Mouse (Mus musculus): ENCODE results near the gene Prx. TPM values are rescaled to one million over a fixed set of nuclear protein-coding genes. Genes with fewer than 3 reads are reported as not detected.

Gene Prx
- polyA plus RNA-seq, 1 experiment: 0.68 TPM

DNA sequence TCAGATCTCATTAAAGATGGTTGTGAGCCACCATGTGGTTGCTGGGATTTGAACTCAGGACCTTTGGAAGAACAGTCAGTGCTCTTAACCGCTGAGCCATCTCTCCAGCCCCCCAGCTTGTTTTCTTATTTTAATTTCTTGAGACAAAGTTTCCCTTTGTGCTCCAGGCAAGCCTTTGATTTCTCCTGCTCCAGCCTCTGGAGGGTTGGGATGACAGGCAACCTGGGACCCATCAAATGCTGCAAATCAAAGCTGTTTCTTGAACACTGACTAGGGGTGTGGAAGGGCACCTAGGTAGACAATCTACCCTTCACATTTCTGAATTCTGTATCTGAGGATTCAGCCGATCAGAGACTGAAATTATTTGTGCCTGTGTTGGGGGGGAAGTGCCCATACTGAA, 11.7 kb downstream of the Prx start:
- Histone ChIP-seq H3K4me1 (ENCODE audit: control insufficient read depth, insufficient read depth, low read length) (peaks cover 13% of the 10 kb centered on the region), H3K4me3 (ENCODE audit: insufficient read depth, low read length) (no peak overlapping the region), H3K27ac (ENCODE audit: insufficient read depth, low read depth, low read length) (no peak overlapping the region)
- TF ChIP-seq CTCF (IDR thresholded peaks at IDR 0.05; ENCODE audit: low read depth, low read length) (no peak), POLR2A (IDR thresholded peaks at IDR 0.05; ENCODE audit: borderline replicate concordance, low read depth, low read length) (no peak)

DNA sequence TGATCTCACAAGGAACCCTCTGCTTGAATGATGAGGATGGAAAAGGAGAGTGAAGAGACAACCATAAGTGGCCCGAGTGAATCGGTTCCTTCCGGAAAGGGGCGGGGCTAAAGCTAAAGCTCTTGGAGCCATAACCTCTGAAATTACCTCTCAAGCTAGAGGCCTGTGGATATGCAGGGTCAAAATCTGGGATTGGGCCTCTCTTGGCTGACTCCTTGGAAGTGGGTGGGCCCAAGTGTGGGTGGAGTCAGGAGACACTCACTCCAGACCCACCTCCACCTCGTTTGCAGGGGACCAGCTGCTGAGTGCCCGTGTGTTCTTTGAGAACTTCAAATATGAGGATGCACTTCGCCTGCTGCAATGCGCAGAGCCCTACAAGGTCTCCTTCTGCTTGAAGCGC, 15.8 kb downstream of the Prx start:
- H3K4me1 ChIP-seq (ENCODE audit: control insufficient read depth, insufficient read depth, low read length): no peaks in the 10 kb centered on the region
- TF ChIP-seq POLR2A (IDR thresholded peaks at IDR 0.05; ENCODE audit: borderline replicate concordance, low read depth, low read length) (no peak), CTCF (IDR thresholded peaks at IDR 0.05; ENCODE audit: low read depth, low read length) (no peak)
- no peak overlapping the region for H3K4me3 ChIP-seq (ENCODE audit: insufficient read depth, low read length)
- H3K27ac ChIP-seq (ENCODE audit: insufficient read depth, low read depth, low read length): no peak overlapping the region

DNA sequence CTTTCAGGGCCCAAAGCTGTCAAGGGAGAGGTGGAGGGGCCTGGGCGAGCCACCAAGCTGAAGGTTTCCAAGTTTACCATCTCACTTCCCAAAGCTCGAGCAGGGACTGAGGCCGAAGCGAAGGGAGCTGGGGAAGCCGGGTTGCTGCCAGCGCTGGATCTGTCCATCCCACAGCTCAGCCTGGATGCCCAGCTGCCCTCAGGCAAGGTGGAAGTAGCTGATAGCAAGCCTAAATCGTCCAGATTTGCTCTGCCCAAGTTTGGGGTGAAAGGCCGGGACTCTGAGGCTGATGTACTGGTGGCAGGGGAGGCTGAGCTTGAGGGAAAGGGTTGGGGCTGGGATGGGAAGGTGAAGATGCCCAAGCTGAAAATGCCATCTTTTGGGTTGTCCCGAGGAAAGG, 19.2 kb downstream of the Prx start:
- Histone ChIP-seq H3K4me1 (ENCODE audit: control insufficient read depth, insufficient read depth, low read length) (peaks cover 4% of the 10 kb centered on the region), H3K27ac (ENCODE audit: insufficient read depth, low read depth, low read length) (no peak overlapping the region), H3K4me3 (ENCODE audit: insufficient read depth, low read length) (no peak overlapping the region)
- no peak for TF ChIP-seq CTCF (IDR thresholded peaks at IDR 0.05; ENCODE audit: low read depth, low read length)

DNA sequence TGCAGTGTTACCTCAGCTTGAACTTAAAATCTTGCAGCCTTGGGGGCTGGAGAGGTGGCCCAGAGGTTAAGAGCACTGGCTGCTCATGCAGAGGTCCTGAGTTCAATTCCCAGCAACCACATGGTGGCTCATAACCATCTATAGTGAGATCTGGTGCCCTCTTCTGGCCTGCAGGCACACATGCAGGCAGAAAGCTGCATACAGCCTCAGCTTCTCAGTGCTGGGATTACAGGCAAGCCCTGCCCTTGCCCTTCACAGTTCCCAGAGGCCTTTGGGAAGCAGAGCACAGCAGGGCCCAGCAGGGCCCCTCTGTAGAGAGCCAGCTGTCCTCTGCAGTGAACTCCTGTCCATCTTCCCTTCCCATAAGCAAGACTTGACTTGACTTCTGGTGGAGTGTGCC, 21.0 kb downstream of the Prx start:
- H3K4me1 ChIP-seq (ENCODE audit: control insufficient read depth, insufficient read depth, low read length): peaks cover 4% of the 10 kb centered on the region
- TF ChIP-seq POLR2A (IDR thresholded peaks at IDR 0.05; ENCODE audit: borderline replicate concordance, low read depth, low read length) (no peak), CTCF (IDR thresholded peaks at IDR 0.05; ENCODE audit: low read depth, low read length) (no peak)
- no peak overlapping the region for H3K4me3 ChIP-seq (ENCODE audit: insufficient read depth, low read length)
- no peak overlapping the region for H3K27ac ChIP-seq (ENCODE audit: insufficient read depth, low read depth, low read length)

DNA sequence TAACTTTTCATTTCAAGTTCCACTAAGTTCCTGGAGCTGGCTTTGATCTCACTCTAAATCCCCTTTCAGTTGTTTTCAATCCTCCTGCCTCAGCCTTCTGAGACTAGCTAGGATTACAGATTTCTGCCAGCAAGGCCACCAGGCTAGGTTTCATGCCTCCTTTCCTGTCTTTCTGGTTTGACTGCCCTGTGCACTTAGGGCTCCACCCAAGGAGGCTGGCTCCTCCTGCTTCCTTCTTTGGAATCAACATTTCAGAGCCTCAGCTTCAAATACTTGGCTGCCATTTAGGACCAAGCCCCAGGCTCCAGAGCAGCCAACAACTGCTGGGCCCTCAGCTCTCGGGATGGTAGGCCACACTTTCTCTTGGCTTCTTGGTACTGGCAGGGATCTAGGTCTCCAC, 21.5 kb downstream of the Prx start:
- Histone ChIP-seq H3K4me1 (ENCODE audit: control insufficient read depth, insufficient read depth, low read length) (peaks cover 4% of the 10 kb centered on the region), H3K4me3 (ENCODE audit: insufficient read depth, low read length) (no peak overlapping the region)
- TF ChIP-seq POLR2A (IDR thresholded peaks at IDR 0.05; ENCODE audit: borderline replicate concordance, low read depth, low read length) (no peak), CTCF (IDR thresholded peaks at IDR 0.05; ENCODE audit: low read depth, low read length) (no peak)

DNA sequence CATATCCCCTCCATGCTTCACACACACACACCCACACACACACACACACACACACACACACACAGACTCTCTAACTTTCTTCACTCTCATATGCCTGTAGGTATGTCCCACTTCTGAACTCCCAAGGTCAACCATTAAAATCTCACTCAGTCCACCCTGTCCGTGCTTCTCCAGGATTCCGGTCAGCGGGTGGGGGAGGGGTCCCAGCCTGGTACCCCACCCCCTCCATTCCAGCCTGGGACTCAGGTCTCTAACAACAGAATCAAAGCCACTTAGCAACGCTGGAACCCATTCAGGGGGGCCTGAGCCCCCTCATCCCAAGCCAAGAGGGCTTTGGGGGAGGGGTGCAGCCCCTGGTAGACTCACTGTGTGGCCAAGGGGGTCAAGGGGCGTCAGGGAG, 23.8 kb downstream of the Prx start, which contains the start of gene Hipk4:
Gene Hipk4 (plus strand): TSS at position 301 of the 400 bp plus-strand sequence.
- no peak for TF ChIP-seq POLR2A (IDR thresholded peaks at IDR 0.05; ENCODE audit: borderline replicate concordance, low read depth, low read length)
- TF ChIP-seq CTCF (IDR thresholded peaks at IDR 0.05; ENCODE audit: low read depth, low read length): no peak
- Histone ChIP-seq H3K27ac (ENCODE audit: insufficient read depth, low read depth, low read length) (no peak within 1 kb of the TSS), H3K4me3 (ENCODE audit: insufficient read depth, low read length) (no peak within 1 kb of the TSS), H3K4me1 (ENCODE audit: control insufficient read depth, insufficient read depth, low read length) (peaks cover 4% of the 10 kb centered on the region)

More for the DNA sequence above, 21.5 kb downstream of the Prx start:
- H3K27ac ChIP-seq (ENCODE audit: insufficient read depth, low read depth, low read length): no peak overlapping the region

DNA sequence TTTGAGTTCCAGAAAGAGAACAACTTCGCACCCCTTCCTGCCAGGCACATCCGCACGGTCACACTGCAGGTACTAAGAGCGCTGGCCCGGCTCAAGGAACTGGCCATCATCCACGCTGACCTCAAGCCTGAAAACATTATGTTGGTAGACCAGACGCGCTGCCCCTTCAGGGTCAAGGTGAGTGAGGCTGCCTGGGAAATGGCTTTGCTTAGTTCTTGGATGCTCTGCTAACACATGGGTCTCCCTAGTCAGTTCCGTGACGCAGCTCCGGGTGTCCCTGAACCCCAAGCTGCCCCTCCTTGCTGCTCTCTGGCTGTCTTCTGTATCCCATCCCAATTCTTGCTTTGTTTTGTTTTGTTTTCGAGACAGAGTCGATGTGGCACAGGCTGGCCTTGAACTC, 24.7 kb downstream of the Prx start:
- Histone ChIP-seq H3K27ac (ENCODE audit: insufficient read depth, low read depth, low read length) (no peak overlapping the region), H3K4me3 (ENCODE audit: insufficient read depth, low read length) (no peak overlapping the region), H3K4me1 (ENCODE audit: control insufficient read depth, insufficient read depth, low read length) (peaks cover 4% of the 10 kb centered on the region)
- TF ChIP-seq CTCF (IDR thresholded peaks at IDR 0.05; ENCODE audit: low read depth, low read length) (no peak), POLR2A (IDR thresholded peaks at IDR 0.05; ENCODE audit: borderline replicate concordance, low read depth, low read length) (no peak)

DNA sequence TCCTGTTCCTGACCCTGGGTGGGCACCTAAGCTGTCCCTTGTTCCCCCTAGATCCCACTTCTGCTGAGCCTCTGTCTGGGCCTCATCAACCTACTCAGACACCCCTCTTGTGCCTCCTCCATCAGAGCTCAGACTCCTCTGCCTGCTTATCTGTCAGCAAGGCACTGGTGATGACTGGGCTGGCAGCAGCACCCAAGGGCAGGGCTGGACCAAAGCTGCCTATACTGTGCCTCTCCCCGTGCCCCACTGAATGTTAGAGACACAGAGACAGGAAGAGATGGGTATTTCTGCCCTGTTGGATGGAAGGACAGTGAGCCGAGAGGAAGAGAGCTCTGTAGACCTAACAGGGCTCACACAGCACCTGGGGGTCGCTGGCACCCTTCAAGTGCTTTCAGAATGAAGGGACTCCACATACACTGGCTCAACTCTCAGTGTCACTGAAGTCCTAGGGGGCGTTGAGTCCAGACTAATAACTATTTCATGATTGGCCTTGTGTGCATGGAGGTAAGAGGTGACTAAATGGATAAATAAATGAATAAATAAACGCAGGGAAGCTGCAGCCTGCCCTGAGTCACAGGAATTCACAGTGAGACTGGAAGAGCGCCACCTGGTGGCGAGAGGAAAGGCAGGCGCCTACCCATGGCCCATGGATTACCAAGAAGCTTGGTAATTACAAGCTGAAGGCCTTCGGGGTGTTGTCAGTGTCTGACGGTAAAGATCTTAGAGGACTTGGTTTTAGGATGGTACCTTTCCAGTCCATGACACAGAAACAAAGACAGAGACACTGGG, 27.1 kb downstream of the Prx start:
- H3K4me3 ChIP-seq (ENCODE audit: insufficient read depth, low read length): no peak overlapping the region

DNA sequence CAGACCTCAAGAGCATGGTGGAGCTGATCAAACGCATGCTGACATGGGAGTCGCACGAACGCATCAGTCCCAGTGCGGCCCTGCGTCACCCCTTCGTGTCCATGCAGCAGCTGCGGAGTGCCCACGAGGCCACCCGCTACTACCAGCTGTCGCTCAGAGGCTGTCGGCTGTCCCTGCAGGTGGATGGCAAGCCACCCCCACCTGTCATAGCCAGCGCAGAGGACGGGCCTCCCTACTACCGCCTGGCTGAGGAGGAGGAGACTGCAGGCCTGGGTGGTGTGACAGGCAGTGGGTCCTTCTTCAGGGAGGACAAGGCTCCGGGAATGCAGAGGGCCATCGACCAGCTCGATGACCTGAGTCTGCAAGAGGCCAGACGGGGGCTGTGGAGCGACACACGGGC, 29.9 kb downstream of the Prx start:
- Histone ChIP-seq H3K4me3 (ENCODE audit: insufficient read depth, low read length) (no peak overlapping the region), H3K27ac (ENCODE audit: insufficient read depth, low read depth, low read length) (no peak overlapping the region), H3K4me1 (ENCODE audit: control insufficient read depth, insufficient read depth, low read length) (no peaks in the 10 kb centered on the region)
- TF ChIP-seq POLR2A (IDR thresholded peaks at IDR 0.05; ENCODE audit: borderline replicate concordance, low read depth, low read length) (no peak), CTCF (IDR thresholded peaks at IDR 0.05; ENCODE audit: low read depth, low read length) (no peak)

More for the DNA sequence above, 27.1 kb downstream of the Prx start:
- Histone ChIP-seq H3K4me1 (ENCODE audit: control insufficient read depth, insufficient read depth, low read length) (no peaks in the 10 kb centered on the region), H3K27ac (ENCODE audit: insufficient read depth, low read depth, low read length) (no peak overlapping the region)
- peak; percentile 91 for TF ChIP-seq CTCF (IDR thresholded peaks at IDR 0.05; ENCODE audit: low read depth, low read length)
- TF ChIP-seq POLR2A (IDR thresholded peaks at IDR 0.05; ENCODE audit: borderline replicate concordance, low read depth, low read length): no peak

DNA sequence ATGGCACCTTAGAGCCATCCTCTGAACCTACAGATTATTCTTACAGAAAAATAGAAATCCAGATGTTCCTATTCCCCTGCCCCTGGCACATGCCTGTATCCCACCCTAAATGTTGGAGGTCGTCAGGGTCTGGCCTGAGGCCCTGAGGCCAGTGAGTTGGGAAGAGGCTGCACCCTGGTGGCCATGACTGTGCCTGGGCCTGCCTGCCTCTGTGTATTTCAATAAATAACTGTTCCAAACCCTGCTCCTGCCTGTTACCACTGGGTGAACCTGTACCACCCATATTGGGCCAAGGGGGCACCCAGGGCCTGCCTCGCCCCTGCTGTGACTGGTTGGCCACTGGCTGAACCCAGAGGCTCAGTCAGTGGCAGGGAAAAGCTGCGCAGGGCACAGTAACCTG, 31.8 kb downstream of the Prx start:
- H3K4me1 ChIP-seq (ENCODE audit: control insufficient read depth, insufficient read depth, low read length): peaks cover 3% of the 10 kb centered on the region
- no peak overlapping the region for H3K4me3 ChIP-seq (ENCODE audit: insufficient read depth, low read length)
- TF ChIP-seq CTCF (IDR thresholded peaks at IDR 0.05; ENCODE audit: low read depth, low read length): no peak
- no peak for TF ChIP-seq POLR2A (IDR thresholded peaks at IDR 0.05; ENCODE audit: borderline replicate concordance, low read depth, low read length)
- no peak overlapping the region for H3K27ac ChIP-seq (ENCODE audit: insufficient read depth, low read depth, low read length)
